Comparison of ENCODE assay signal across 21 mouse cellular contexts in the genomic region with DNA sequence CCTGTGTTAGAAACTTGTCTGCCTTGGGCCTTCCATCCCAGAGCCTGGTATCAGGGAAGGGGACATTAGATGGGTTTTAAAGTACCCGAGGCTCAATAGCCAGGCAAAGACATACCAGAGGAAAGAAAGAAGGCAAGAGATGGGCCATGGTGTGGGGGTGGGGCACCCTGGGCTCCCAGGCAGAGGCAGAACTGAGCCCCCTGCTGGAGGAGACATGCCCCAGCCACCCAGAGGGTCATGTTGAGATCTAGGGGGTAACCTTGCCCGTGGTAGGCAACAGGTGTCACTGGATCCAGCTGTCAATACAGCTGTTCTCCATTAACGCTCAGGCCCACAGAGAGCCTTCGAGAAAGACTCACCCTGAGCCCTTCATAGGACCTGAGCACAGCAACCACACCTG. TPM values are rescaled to one million over a fixed set of nuclear protein-coding genes. Genes with fewer than 3 reads are reported as not detected.
A peak's percentile ranks its signal among the peaks of the same experiment; 100 is the strongest.
DNase-seq lines count a peak whose midpoint lies in the region; ATAC-seq and TF ChIP-seq lines count a peak whose summit lies in the region.
"Had no signal": no experiment of that assay in that cellular context is flagged by ENCODE, and none has a peak within 500 bp of the region (broad histone marks: within the 10 kb centered on the region; RNA-seq: fewer than 3 reads in every experiment).

No protein-coding gene starts in this region.

- no peak for ATAC-seq in kidney, postnatal 0 days (replicated peaks; ENCODE audit: low FRiP score, low read depth)
- no peak for ATAC-seq in kidney, embryonic 14.5 days (ENCODE audit: low FRiP score, low TSS enrichment)
- no peak for ATAC-seq in megakaryocyte, adult 5-6 weeks (ENCODE audit: poor library complexity, severe bottlenecking)
- ATAC-seq: inflammation-experienced regulatory T-cells, adult 6 months had no signal

- H3K9me3 ChIP-seq in kidney, postnatal 0 days (replicated peaks; ENCODE audit: low read length), result no peaks in the 10 kb centered on the region
- H3K9me3 ChIP-seq in kidney, embryonic 14.5 days (ENCODE audit: control insufficient read depth, low read length), result no peaks in the 10 kb centered on the region
- H3K9me3 ChIP-seq in megakaryocyte, embryonic 14.5 days, result 0 out of 2 replicates have a peak, but pooled peaks cover 5% of the 10 kb centered on the region
- H3K9me3 ChIP-seq in CH12.LX (replicated peaks; ENCODE audit: low read length), result no peaks in the 10 kb centered on the region
- H3K9me3 ChIP-seq: embryonic facial prominence, embryonic 13.5 days; heart, embryonic 13.5 days; limb, embryonic 12.5 days; neural tube, embryonic 13.5 days had no signal

- no peak for DNase-seq in kidney, postnatal 0 days (ENCODE audit: low spot score)
- peak; percentile 51 for DNase-seq in CH12.LX (ENCODE audit: extremely low read depth)
- DNase-seq in NIH3T3 (ENCODE audit: low read depth), result peak; percentile 9
- DNase-seq in yolk sac, embryonic 10.5 days (ENCODE audit: low spot score), result no peak
- DNase-seq: adrenal gland, postnatal 10 days; cerebellum, adult 18-20 months; gastrocnemius, adult 2 months; heart, adult 11 months; kidney, postnatal 10 days had no signal

- dilution Hi-C loops in CH12.LX (cut with MboI; ENCODE audit: extremely low pct_ligation_motif_present, extremely low pct_unique_long_range_greater_than_20kb, low sequenced_read_pairs), result no loop called here

- H3K9ac ChIP-seq in kidney, postnatal 0 days (ENCODE audit: low read depth, low read length), result no peak overlapping the region
- H3K9ac ChIP-seq in kidney, embryonic 14.5 days (ENCODE audit: low read depth, low read length), result no peak overlapping the region
- H3K9ac ChIP-seq in CH12.LX (ENCODE audit: insufficient read depth, low read depth), result no peak overlapping the region
- H3K9ac ChIP-seq: embryonic facial prominence, embryonic 13.5 days; limb, embryonic 12.5 days; neural tube, embryonic 13.5 days had no signal

- WGBS in kidney, postnatal 0 days, result 68% methylated on average over 4 of the region's 4 CpGs
- WGBS in kidney, embryonic 14.5 days, result 59% methylated on average over 4 of the region's 4 CpGs

- peak; percentile 48 for TF ChIP-seq RAD21 in CH12.LX (IDR thresholded peaks at IDR 0.05; ENCODE audit: low read depth, low read length)

- in situ Hi-C loops in CH12.LX (cut with MboI; ENCODE audit: low pct_ligation_motif_present, low pct_unique_long_range_greater_than_20kb, low sequenced_read_pairs), result no loop called here

- no peaks in the 10 kb centered on the region for H3K36me3 ChIP-seq in kidney, postnatal 0 days (ENCODE audit: insufficient read depth, low read length)
- H3K36me3 ChIP-seq in kidney, embryonic 14.5 days (ENCODE audit: control insufficient read depth, insufficient read depth, low read length), result no peaks in the 10 kb centered on the region
- H3K36me3 ChIP-seq in megakaryocyte, embryonic 14.5 days (replicated peaks; ENCODE audit: low read length), result peaks cover 98% of the 10 kb centered on the region
- H3K36me3 ChIP-seq in CH12.LX (replicated peaks in 1 of 2; ENCODE audit: control insufficient read depth in 1 of 2, insufficient read depth in 1 of 2, low read length in 1 of 2), result peaks cover 44 to 45% of the 10 kb centered on the region in 2 experiments
- H3K36me3 ChIP-seq: heart, embryonic 13.5 days; limb, embryonic 12.5 days had no signal

- H3K27ac ChIP-seq in kidney, postnatal 0 days, result no peak overlapping the region
- no peak overlapping the region for H3K27ac ChIP-seq in kidney, embryonic 14.5 days (ENCODE audit: low read depth, low read length)
- no peak overlapping the region for H3K27ac ChIP-seq in CH12.LX (ENCODE audit: insufficient read depth, low read depth)
- H3K27ac ChIP-seq: embryonic facial prominence, embryonic 13.5 days; gastrocnemius, adult 2 months; heart, embryonic 13.5 days; limb, embryonic 12.5 days; neural tube, embryonic 13.5 days had no signal

- H3K4me2 ChIP-seq in kidney, postnatal 0 days (ENCODE audit: low read length), result no peak overlapping the region
- H3K4me2 ChIP-seq in kidney, embryonic 14.5 days (replicated peaks; ENCODE audit: low read depth, low read length), result no peak overlapping the region
- H3K4me2 ChIP-seq in CH12.LX (ENCODE audit: insufficient read depth, low read depth, poor library complexity, severe bottlenecking), result no peak overlapping the region
- H3K4me2 ChIP-seq: embryonic facial prominence, embryonic 13.5 days; limb, embryonic 12.5 days; neural tube, embryonic 13.5 days had no signal

- no peaks in the 10 kb centered on the region for H3K27me3 ChIP-seq in kidney, postnatal 0 days (ENCODE audit: insufficient read depth, low read length)
- no peaks in the 10 kb centered on the region for H3K27me3 ChIP-seq in kidney, embryonic 14.5 days (ENCODE audit: control insufficient read depth, insufficient read depth, low read length)
- no peaks in the 10 kb centered on the region for H3K27me3 ChIP-seq in megakaryocyte, embryonic 14.5 days (replicated peaks)
- peaks cover 1% of the 10 kb centered on the region for H3K27me3 ChIP-seq in CH12.LX (replicated peaks)
- H3K27me3 ChIP-seq: neural tube, embryonic 13.5 days had no signal

- peak; percentile 49 for TF ChIP-seq CTCF in kidney, postnatal 0 days (IDR thresholded peaks at IDR 0.05; ENCODE audit: low read depth)
- peak in 1 of 2 experiments; percentile 72; a peak in 2 of 4 replicates for TF ChIP-seq CTCF in CH12.LX (conservative IDR thresholded peaks at IDR 0.05 in 1 of 2, IDR thresholded peaks at IDR 0.05 in 1 of 2; ENCODE audit: low read depth in 2 of 2, low read length in 2 of 2)

- no peak for TF ChIP-seq POLR2A in CH12.LX (IDR thresholded peaks at IDR 0.05; ENCODE audit: low read depth, low read length)

- H3K79me2 ChIP-seq in CH12.LX (replicated peaks; ENCODE audit: control insufficient read depth, extremely low read depth, insufficient read depth, poor library complexity, severe bottlenecking), result no peaks in the 10 kb centered on the region; the same call in none of the 2 replicates

- TF ChIP-seq EP300 in CH12.LX (IDR thresholded peaks at IDR 0.05; ENCODE audit: low read length), result no peak

- 0 out of 2 replicates have a peak, but pooled peaks cover 4% of the 10 kb centered on the region for H3K4me1 ChIP-seq in kidney, postnatal 0 days (replicated peaks; ENCODE audit: insufficient read depth, low read length)
- peaks cover 13% of the 10 kb centered on the region; the same call in 1 of the 2 replicates for H3K4me1 ChIP-seq in kidney, embryonic 14.5 days (ENCODE audit: control insufficient read depth, insufficient read depth, low read length)
- peaks cover 100% of the 10 kb centered on the region for H3K4me1 ChIP-seq in megakaryocyte, embryonic 14.5 days
- peaks cover 6 to 25% of the 10 kb centered on the region in 2 experiments for H3K4me1 ChIP-seq in CH12.LX (ENCODE audit: control insufficient read depth in 1 of 2, insufficient read depth in 2 of 2)

- no peak overlapping the region for H3K4me3 ChIP-seq in kidney, postnatal 0 days (replicated peaks; ENCODE audit: low read depth, low read length)
- no peak overlapping the region for H3K4me3 ChIP-seq in kidney, embryonic 14.5 days (ENCODE audit: low read length)
- peak overlapping the region; percentile 16 for H3K4me3 ChIP-seq in megakaryocyte, embryonic 14.5 days (replicated peaks)
- no peak overlapping the region for H3K4me3 ChIP-seq in CH12.LX (replicated peaks in 1 of 3; ENCODE audit: low read depth in 2 of 3, low read length in 2 of 3, poor library complexity in 1 of 3)
- H3K4me3 ChIP-seq: embryonic facial prominence, embryonic 13.5 days; gastrocnemius, adult 2 months; heart, embryonic 13.5 days; hindbrain, embryonic 10.5 days; limb, embryonic 12.5 days; neural tube, embryonic 13.5 days had no signal

TF ChIP-seq in CH12.LX, 34 proteins besides CTCF, POLR2A, EP300 and RAD21:
- TF ChIP-seq TCF12 (IDR thresholded peaks at IDR 0.05; ENCODE audit: low read depth, low read length) (peak; percentile 20; the same call in 1 of the 2 replicates), ZMIZ1 (IDR thresholded peaks at IDR 0.05; ENCODE audit: low read depth, low read length) (no peak), CHD2 (IDR thresholded peaks at IDR 0.05; ENCODE audit: low read length) (peak; percentile 49), SMC3 (IDR thresholded peaks at IDR 0.05; ENCODE audit: low read depth, low read length) (peak; percentile 80), KAT2A (IDR thresholded peaks at IDR 0.05; ENCODE audit: insufficient replicate concordance, low read length) (no peak), BHLHE40 (IDR thresholded peaks at IDR 0.05; ENCODE audit: low read depth, low read length) (no peak)

RNA-seq across cellular contexts. Expression of gene Gnaz, which starts 22.8 kb away (rescaled TPM):
- 5.0 and 5.6 TPM in 2 replicates for polyA plus RNA-seq in kidney, postnatal 0 days (2015; fragmentation: Nextera tagmentation; extraction: Ambion mirVana)
- 5.9 and 6.0 TPM in 2 replicates for polyA plus RNA-seq in kidney, embryonic 14.5 days (2014; fragmentation: Nextera tagmentation; extraction: Ambion mirVana)
- 224 and 350 TPM in 2 replicates for polyA plus RNA-seq in megakaryocyte, embryonic 14.5 days (2012; ENCODE audit: insufficient read depth, low replicate concordance)
- total RNA-seq in megakaryocyte, adult 5-6 weeks (2015), result 0.11 TPM in 1 of 2 replicates, not detected in the other
- total RNA-seq in megakaryocyte, adult 5-6 weeks (2017), result 0.18 TPM in 1 of 2 replicates, not detected in the other
- total RNA-seq in CH12.LX (2012; rRNA removed) (36.9 and 49.9 TPM in 2 replicates), CH12.LX (2014; rRNA removed) (4.3 and 5.5 TPM in 2 replicates)
- polyA plus RNA-seq in CH12.LX (2012; ENCODE audit: insufficient read length, low read depth), result 2.7 TPM in 2 replicates
- total RNA-seq: megakaryocyte-erythroid progenitor cell, adult 5-6 weeks had no signal
- polyA plus RNA-seq: inflammation-experienced regulatory T-cells, adult 6 months had no signal

RNA-seq across cellular contexts. Expression of gene Rsph14, which starts 42.6 kb away (rescaled TPM):
- not detected in 2 replicates for polyA plus RNA-seq in kidney, postnatal 0 days (2015; fragmentation: Nextera tagmentation; extraction: Ambion mirVana)
- polyA plus RNA-seq in kidney, embryonic 14.5 days (2014; fragmentation: Nextera tagmentation; extraction: Ambion mirVana), result not detected in 2 replicates
- not detected in 2 replicates for polyA plus RNA-seq in megakaryocyte, embryonic 14.5 days (2012; ENCODE audit: insufficient read depth, low replicate concordance)
- total RNA-seq in megakaryocyte, adult 5-6 weeks (2015), result not detected in 2 replicates
- total RNA-seq in megakaryocyte, adult 5-6 weeks (2017), result not detected in 2 replicates
- total RNA-seq in CH12.LX (2012; rRNA removed) (0.13 TPM in 1 of 2 replicates, not detected in the other), CH12.LX (2014; rRNA removed) (not detected in 2 replicates)
- polyA plus RNA-seq in CH12.LX (2012; ENCODE audit: insufficient read length, low read depth), result not detected in 2 replicates
- total RNA-seq: common myeloid progenitor, adult 5-6 weeks; gastrocnemius, adult 2 months; megakaryocyte-erythroid progenitor cell, adult 5-6 weeks had no signal
- polyA plus RNA-seq: embryonic facial prominence, embryonic 13.5 days; heart, embryonic 13.5 days; inflammation-experienced regulatory T-cells, adult 6 months; limb, embryonic 12.5 days; liver, embryonic 16.5 days had no signal

RNA-seq across cellular contexts. Expression of gene Rab36, which starts 47.0 kb away (rescaled TPM):
- polyA plus RNA-seq in kidney, postnatal 0 days (2015; fragmentation: Nextera tagmentation; extraction: Ambion mirVana), result 8.0 and 8.4 TPM in 2 replicates
- 9.6 and 11.8 TPM in 2 replicates for polyA plus RNA-seq in kidney, embryonic 14.5 days (2014; fragmentation: Nextera tagmentation; extraction: Ambion mirVana)
- polyA plus RNA-seq in megakaryocyte, embryonic 14.5 days (2012; ENCODE audit: insufficient read depth, low replicate concordance), result 0.85 and 5.4 TPM in 2 replicates
- total RNA-seq in megakaryocyte, adult 5-6 weeks (2015), result 7.6 and 7.7 TPM in 2 replicates
- total RNA-seq in megakaryocyte, adult 5-6 weeks (2017), result 2.0 and 2.9 TPM in 2 replicates
- total RNA-seq in CH12.LX (2012; rRNA removed) (0.59 and 0.67 TPM in 2 replicates), CH12.LX (2014; rRNA removed) (0.07 and 0.34 TPM in 2 replicates)
- polyA plus RNA-seq in CH12.LX (2012; ENCODE audit: insufficient read length, low read depth), result 1.2 and 1.5 TPM in 2 replicates
- total RNA-seq: megakaryocyte-erythroid progenitor cell, adult 5-6 weeks had no signal

Comparison
In these comparisons a context has a peak if more than half of its experiments do, and no peak if none do; other contexts are left out.
1. DNase-seq: peak in CH12.LX (single experiment) and NIH3T3 (single experiment); none in kidney, postnatal 0 days (single experiment) and yolk sac, embryonic 10.5 days (single experiment).
2. RNA of gene Gnaz, which starts 22.8 kb away (polyA plus RNA-seq): 224 to 350 TPM in megakaryocyte, embryonic 14.5 days; 5.9 to 6.0 TPM in kidney, embryonic 14.5 days, 5.0 to 5.6 TPM in kidney, postnatal 0 days and 2.7 TPM in CH12.LX; every median in the first group is over 10 times any median in the second.